In the genomic region with DNA sequence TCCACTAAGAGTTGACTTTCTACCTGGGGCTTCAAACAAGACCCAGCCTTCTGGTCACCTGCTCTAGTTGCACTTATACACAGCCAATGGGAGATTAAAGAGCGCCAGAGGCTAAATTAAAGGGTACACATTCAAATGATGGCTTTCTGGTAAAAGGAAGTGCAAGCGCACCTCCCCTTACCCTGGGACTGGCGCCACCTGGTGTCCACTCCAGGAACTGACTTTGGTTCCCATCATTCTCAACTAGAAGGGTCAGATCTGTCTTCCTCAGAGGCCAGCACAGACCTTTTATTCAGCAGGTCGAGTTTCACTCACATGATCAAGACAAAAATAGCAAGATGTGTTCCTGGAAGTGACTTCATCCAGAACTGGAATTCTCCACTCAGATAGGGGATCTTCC, we compare ENCODE assay signal across 8 mouse cellular contexts.
DNase-seq lines count a peak whose midpoint lies in the region.

No protein-coding gene starts in this region.

- peak; percentile 28 to 35 for DNase-seq in frontal cortex, postnatal 36 days (ENCODE audit: low spot score in 2 of 2)
- DNase-seq in frontal cortex, postnatal 14 days (ENCODE audit: low spot score in 2 of 2) = no peak
- DNase-seq in urinary bladder, adult 2 months (ENCODE audit: low spot score) = peak; percentile 46
- DNase-seq in urinary bladder, postnatal 10 days (ENCODE audit: low spot score) = no peak
- DNase-seq in embryo, embryonic 9.5 days (ENCODE audit: extremely low spot score) = peak; percentile 47
- peak; percentile 72 to 75 for DNase-seq in kidney, postnatal 4 days
- peak; percentile 60 for DNase-seq in retina, embryonic 14.5 days (ENCODE audit: low spot score)
- DNase-seq in urinary bladder, postnatal 36 days (ENCODE audit: low spot score in 2 of 2) = peak; percentile 42 to 60

Comparison
In these comparisons a context has a peak if more than half of its experiments do, and no peak if none do; other contexts are left out.
1. DNase-seq: peak in frontal cortex, postnatal 36 days (2 of 2), urinary bladder, adult 2 months (single experiment), embryo, embryonic 9.5 days (single experiment), kidney, postnatal 4 days (2 of 2), retina, embryonic 14.5 days (single experiment) and urinary bladder, postnatal 36 days (2 of 2); none in frontal cortex, postnatal 14 days (0 of 2) and urinary bladder, postnatal 10 days (single experiment).